Mouse (Mus musculus): ENCODE measurements around the gene Gm16253.

Gene Gm16253

GRCm38 (mm10) chr3:96557694-96558093 is 19.1 kb upstream of the Gm16253 start, which contains the start of gene Txnip:
Gene Txnip (plus strand): TSS chr3:96557957.
- DNase-seq (ENCODE audit: low read depth, low spot score), result peak; percentile 96

- DNase-seq (ENCODE audit: low read depth, low spot score), result no peak
Observed at GRCm38 (mm10) chr3:96558159-96558558, 18.6 kb upstream of the Gm16253 start.

- no peak for DNase-seq (ENCODE audit: low read depth, low spot score)
Observed at GRCm38 (mm10) chr3:96558668-96559196, 18.1 kb upstream of the Gm16253 start.

GRCm38 (mm10) chr3:96559398-96559910 is 17.3 kb upstream of the Gm16253 start:
- no peak for DNase-seq (ENCODE audit: low read depth, low spot score)

- DNase-seq (ENCODE audit: low read depth, low spot score), result no peak
Observed at GRCm38 (mm10) chr3:96559911-96560850, 16.6 kb upstream of the Gm16253 start.

GRCm38 (mm10) chr3:96560881-96561668 is 15.7 kb upstream of the Gm16253 start:
- no peak for DNase-seq (ENCODE audit: low read depth, low spot score)

- DNase-seq (ENCODE audit: low read depth, low spot score), result no peak
Observed at GRCm38 (mm10) chr3:96561946-96562681, 14.7 kb upstream of the Gm16253 start.

GRCm38 (mm10) chr3:96563267-96563666 is 13.5 kb upstream of the Gm16253 start:
- DNase-seq (ENCODE audit: low read depth, low spot score), result no peak

GRCm38 (mm10) chr3:96563911-96564632 is 12.7 kb upstream of the Gm16253 start:
- DNase-seq (ENCODE audit: low read depth, low spot score), result no peak

- DNase-seq (ENCODE audit: low read depth, low spot score), result no peak
Observed at GRCm38 (mm10) chr3:96564633-96565032, 12.2 kb upstream of the Gm16253 start.

GRCm38 (mm10) chr3:96565105-96565504 is 11.7 kb upstream of the Gm16253 start:
- DNase-seq (ENCODE audit: low read depth, low spot score), result no peak

GRCm38 (mm10) chr3:96566661-96567450 is 9.9 kb upstream of the Gm16253 start:
- no peak for DNase-seq (ENCODE audit: low read depth, low spot score)

GRCm38 (mm10) chr3:96568605-96569004 is 8.2 kb upstream of the Gm16253 start:
- DNase-seq (ENCODE audit: low read depth, low spot score), result no peak

GRCm38 (mm10) chr3:96569506-96569905 is 7.3 kb upstream of the Gm16253 start:
- no peak for DNase-seq (ENCODE audit: low read depth, low spot score)

GRCm38 (mm10) chr3:96569966-96570605 is 6.7 kb upstream of the Gm16253 start:
- DNase-seq (ENCODE audit: low read depth, low spot score), result no peak

- no peak for DNase-seq (ENCODE audit: low read depth, low spot score)
Observed at GRCm38 (mm10) chr3:96570643-96571042, 6.1 kb upstream of the Gm16253 start.

- no peak for DNase-seq (ENCODE audit: low read depth, low spot score)
Observed at GRCm38 (mm10) chr3:96571336-96571735, 5.4 kb upstream of the Gm16253 start.

- DNase-seq (ENCODE audit: low read depth, low spot score), result no peak
Observed at GRCm38 (mm10) chr3:96571896-96572698, 4.7 kb upstream of the Gm16253 start.

Data from retina, postnatal 7 days (tissue).